Mouse (Mus musculus) hindbrain, embryonic 16.5 days (tissue): Measurements from ENCODE around the gene Ccdc169. TPM values are rescaled to one million over a fixed set of nuclear protein-coding genes. Genes with fewer than 3 reads are reported as not detected.
A peak's percentile ranks its signal among the peaks of the same experiment; 100 is the strongest.

ENCODE experiments used
- ATAC-seq: fragments of 200-750 bp; cut with Nextera tagmentation; 2 replicates; pipeline ENCODE4 v1.8.0; 2017; ENCODE audit warnings: moderate TSS enrichment, moderate library complexity
- H3K27ac ChIP-seq: fragments of 300-500 bp; sonication (generic); 2 replicates; pipeline ENCODE4 v1.5.1; 2014; ENCODE audit warnings: low read depth, mild to moderate bottlenecking, control low read depth, low read length, moderate library complexity
- H3K27me3 ChIP-seq: fragments of 300-500 bp; sonication (generic); replicated peaks from 2 replicates; pipeline ENCODE4 v1.6.1; 2014; ENCODE audit warnings: low read length; ENCODE audit not compliant: control insufficient read depth, insufficient read depth
- H3K36me3 ChIP-seq: fragments of 300-500 bp; sonication (generic); 2 replicates; pipeline ENCODE4 v1.6.1; 2014; ENCODE audit warnings: mild to moderate bottlenecking, low read length, moderate library complexity, mixed read lengths; ENCODE audit not compliant: control insufficient read depth, insufficient read depth
- H3K4me1 ChIP-seq: fragments of 300-500 bp; sonication (generic); 2 replicates; pipeline ENCODE4 v1.6.1; 2014; ENCODE audit warnings: low read depth, low read length; ENCODE audit not compliant: control insufficient read depth, insufficient read depth
- H3K4me2 ChIP-seq: fragments of 300-500 bp; sonication (generic); 2 replicates; pipeline ENCODE4 v1.6.1; 2014; ENCODE audit warnings: mild to moderate bottlenecking, low read length, control low read depth, moderate library complexity
- H3K4me3 ChIP-seq: fragments of 300-500 bp; sonication (generic); 2 replicates; pipeline ENCODE4 v1.5.1; 2014; ENCODE audit warnings: mild to moderate bottlenecking, low read length, control low read depth, moderate library complexity
- H3K9ac ChIP-seq: fragments of 300-500 bp; sonication (generic); 2 replicates; pipeline ENCODE4 v1.6.1; 2014; ENCODE audit warnings: low read depth, mild to moderate bottlenecking, control low read depth, low read length, moderate library complexity
- H3K9me3 ChIP-seq: fragments of 300-500 bp; sonication (generic); 2 replicates; pipeline ENCODE4 v1.6.1; 2014; ENCODE audit warnings: mild to moderate bottlenecking, low read length, moderate library complexity; ENCODE audit not compliant: control insufficient read depth
- WGBS: fragments of 180-500 bp; shearing (Covaris S2); extraction: QIAGEN DNeasy Blood & Tissue Kit; methylation state at CpG from one replicate; pipeline ENCODE4 v1.1.7; 2014; 5-methylcytosine and 5-hydroxymethylcytosine counted together
- polyA plus RNA-seq: library from polyadenylated mRNA; unstranded; fragments of >200 nt; fragmentation: Nextera tagmentation; extraction: Ambion mirVana; gene quantifications from 2 replicates; pipeline ENCODE4 v1.2.1, GENCODE M21; 2015

The Ccdc169 gene
- polyA plus RNA-seq, 1 experiment from 2014 or later = 0.09 TPM

GRCm38 (mm10) chr3:55139837-55140236, 2.7 kb downstream of the Ccdc169 start:
- WGBS = 93% methylated on average over 12 of the region's 12 CpGs
- Histone ChIP-seq H3K9ac (no peak overlapping the region), H3K9me3 (no peaks in the 10 kb centered on the region)

GRCm38 (mm10) chr3:55141401-55141800, 4.3 kb downstream of the Ccdc169 start:
- H3K9ac ChIP-seq = no peak overlapping the region
- WGBS = 78% methylated on average over 2 of the region's 2 CpGs
- H3K9me3 ChIP-seq = no peaks in the 10 kb centered on the region
- no peak for ATAC-seq
- no peak overlapping the region for H3K27ac ChIP-seq
- no peak overlapping the region for H3K4me3 ChIP-seq
- no peaks in the 10 kb centered on the region for H3K4me1 ChIP-seq
- H3K36me3 ChIP-seq = no peaks in the 10 kb centered on the region
- no peaks in the 10 kb centered on the region for H3K27me3 ChIP-seq
- no peak overlapping the region for H3K4me2 ChIP-seq

More at GRCm38 (mm10) chr3:55139837-55140236, 2.7 kb downstream of the Ccdc169 start:
- Histone ChIP-seq H3K36me3 (no peaks in the 10 kb centered on the region; the same call in 1 of the 2 replicates), H3K4me2 (no peak overlapping the region), H3K27me3 (no peaks in the 10 kb centered on the region), H3K4me3 (no peak overlapping the region), H3K4me1 (no peaks in the 10 kb centered on the region), H3K27ac (no peak overlapping the region)
- no peak for ATAC-seq

GRCm38 (mm10) chr3:55144916-55145315, 7.8 kb downstream of the Ccdc169 start:
- Histone ChIP-seq H3K4me3 (no peak overlapping the region), H3K27me3 (no peaks in the 10 kb centered on the region), H3K36me3 (no peaks in the 10 kb centered on the region), H3K4me2 (no peak overlapping the region), H3K27ac (no peak overlapping the region), H3K4me1 (peaks cover 2% of the 10 kb centered on the region; the same call in 1 of the 2 replicates), H3K9ac (no peak overlapping the region), H3K9me3 (no peaks in the 10 kb centered on the region)
- WGBS = 58% methylated on average over 4 of the region's 4 CpGs
- ATAC-seq = no peak

GRCm38 (mm10) chr3:55146441-55146840, 9.3 kb downstream of the Ccdc169 start:
- no peak overlapping the region for H3K4me2 ChIP-seq
- H3K36me3 ChIP-seq = no peaks in the 10 kb centered on the region
- ATAC-seq = no peak
- H3K9ac ChIP-seq = no peak overlapping the region
- H3K4me3 ChIP-seq = no peak overlapping the region
- no peaks in the 10 kb centered on the region for H3K9me3 ChIP-seq
- H3K4me1 ChIP-seq = peaks cover 2% of the 10 kb centered on the region; the same call in 1 of the 2 replicates
- H3K27ac ChIP-seq = no peak overlapping the region
- H3K27me3 ChIP-seq = no peaks in the 10 kb centered on the region
- 76% methylated on average over 6 of the region's 6 CpGs for WGBS

GRCm38 (mm10) chr3:55147156-55147555, 10.0 kb downstream of the Ccdc169 start:
- ATAC-seq = no peak
- Histone ChIP-seq H3K4me2 (no peak overlapping the region), H3K9ac (no peak overlapping the region), H3K27me3 (no peaks in the 10 kb centered on the region), H3K27ac (no peak overlapping the region), H3K4me1 (peaks cover 5% of the 10 kb centered on the region; the same call in 1 of the 2 replicates), H3K4me3 (no peak overlapping the region), H3K9me3 (no peaks in the 10 kb centered on the region), H3K36me3 (no peaks in the 10 kb centered on the region)
- WGBS = 90% methylated on average over 2 of the region's 2 CpGs

- no peak for ATAC-seq
- peaks cover 5% of the 10 kb centered on the region; the same call in 1 of the 2 replicates for H3K4me1 ChIP-seq
- H3K27ac ChIP-seq = no peak overlapping the region
- H3K9me3 ChIP-seq = no peaks in the 10 kb centered on the region
- H3K36me3 ChIP-seq = no peaks in the 10 kb centered on the region
- H3K4me3 ChIP-seq = no peak overlapping the region
- H3K9ac ChIP-seq = no peak overlapping the region
- 22% methylated on average over 3 of the region's 3 CpGs for WGBS
- no peaks in the 10 kb centered on the region for H3K27me3 ChIP-seq
- H3K4me2 ChIP-seq = no peak overlapping the region
These were observed 11.0 kb downstream of the Ccdc169 start for GRCm38 (mm10) chr3:55148091-55148490.

GRCm38 (mm10) chr3:55151656-55152433, 14.7 kb downstream of the Ccdc169 start:
- Histone ChIP-seq H3K4me2 (no peak overlapping the region), H3K4me1 (peaks cover 5% of the 10 kb centered on the region; the same call in 1 of the 2 replicates), H3K27me3 (no peaks in the 10 kb centered on the region), H3K4me3 (no peak overlapping the region), H3K27ac (no peak overlapping the region), H3K9me3 (no peaks in the 10 kb centered on the region), H3K36me3 (no peaks in the 10 kb centered on the region), H3K9ac (no peak overlapping the region)
- ATAC-seq = peak; percentile 53
- 39% methylated on average over 7 of the region's 7 CpGs for WGBS

- Histone ChIP-seq H3K9me3 (no peaks in the 10 kb centered on the region), H3K4me3 (no peak overlapping the region), H3K9ac (no peak overlapping the region), H3K36me3 (no peaks in the 10 kb centered on the region), H3K4me1 (peaks cover 8% of the 10 kb centered on the region; the same call in 1 of the 2 replicates), H3K27ac (no peak overlapping the region), H3K27me3 (no peaks in the 10 kb centered on the region), H3K4me2 (no peak overlapping the region)
- 0 out of 2 replicates have a peak, but pooled peaks have one; percentile 46 for ATAC-seq
- WGBS = 64% methylated on average over 6 of the region's 6 CpGs
These were observed 15.7 kb downstream of the Ccdc169 start for GRCm38 (mm10) chr3:55152673-55153334.

GRCm38 (mm10) chr3:55154163-55154562, 17.0 kb downstream of the Ccdc169 start:
- no peaks in the 10 kb centered on the region for H3K36me3 ChIP-seq
- no peaks in the 10 kb centered on the region for H3K27me3 ChIP-seq
- H3K27ac ChIP-seq = no peak overlapping the region
- peaks cover 6% of the 10 kb centered on the region; the same call in 1 of the 2 replicates for H3K4me1 ChIP-seq
- H3K9me3 ChIP-seq = no peaks in the 10 kb centered on the region
- no peak overlapping the region for H3K4me3 ChIP-seq
- no peak overlapping the region for H3K4me2 ChIP-seq
- no peak overlapping the region for H3K9ac ChIP-seq
- WGBS = 88% methylated on average over 7 of the region's 7 CpGs
- ATAC-seq = no peak
